Mouse (Mus musculus): ENCODE results near the gene Btnl10. TPM values are rescaled to one million over a fixed set of nuclear protein-coding genes. Genes with fewer than 3 reads are reported as not detected.

Btnl10 gene
- polyA plus RNA-seq, 2 experiments = 9.6 to 18.2 TPM

DNA sequence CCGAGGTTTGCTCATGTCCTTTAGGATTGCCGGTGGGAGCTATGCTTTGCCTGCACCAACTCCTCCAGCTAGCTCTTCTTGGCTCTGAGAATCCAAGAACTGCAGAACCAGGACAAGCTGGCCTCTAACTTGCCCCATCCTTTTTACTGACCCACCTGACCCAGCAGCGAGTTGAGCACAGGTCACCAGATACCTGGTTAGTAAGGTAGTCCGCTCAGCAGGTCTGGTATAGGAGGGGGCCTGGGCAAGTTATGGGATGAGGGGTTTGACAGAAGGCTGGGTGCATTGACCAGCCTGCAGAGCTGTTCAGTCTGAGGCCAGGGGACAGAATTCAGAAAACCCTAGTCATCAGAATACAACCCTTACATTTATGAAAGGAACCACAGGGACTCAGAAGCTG lies 11.3 kb downstream of the Btnl10 start:
- ATAC-seq (ENCODE audit: insufficient read depth) = no peak
- H3K4me1 ChIP-seq (replicated peaks; ENCODE audit: control insufficient read depth in 2 of 2, insufficient read depth in 2 of 2, low read length in 1 of 2) = peaks cover 33 to 34% of the 10 kb centered on the region in 2 experiments
- H3K4me2 ChIP-seq (ENCODE audit: low read depth) = no peak overlapping the region
- H3K36me3 ChIP-seq (replicated peaks; ENCODE audit: control insufficient read depth, insufficient read depth, low read depth) = peaks cover 29% of the 10 kb centered on the region
- H3K9ac ChIP-seq (replicated peaks) = no peak overlapping the region
- no peaks in the 10 kb centered on the region for H3K27me3 ChIP-seq (ENCODE audit: control insufficient read depth, insufficient read depth, low read length)
- H3K9me3 ChIP-seq (ENCODE audit: control insufficient read depth, low read length) = no peaks in the 10 kb centered on the region
- no peak for DNase-seq (ENCODE audit: low read depth in 3 of 3, low spot score in 3 of 3)
- no peak for TF ChIP-seq CTCF (IDR thresholded peaks at IDR 0.05; ENCODE audit: low read depth)
- TF ChIP-seq EP300 (IDR thresholded peaks at IDR 0.05; ENCODE audit: low read depth) = no peak
- WGBS (ENCODE audit: insufficient replicate concordance) = 60% methylated on average over 4 of the region's 4 CpGs
- no peak overlapping the region for H3K4me3 ChIP-seq (ENCODE audit: insufficient read depth in 1 of 2, low read depth in 2 of 2, low read length in 2 of 2)
- peak overlapping the region; percentile 67 for H3K27ac ChIP-seq

DNA sequence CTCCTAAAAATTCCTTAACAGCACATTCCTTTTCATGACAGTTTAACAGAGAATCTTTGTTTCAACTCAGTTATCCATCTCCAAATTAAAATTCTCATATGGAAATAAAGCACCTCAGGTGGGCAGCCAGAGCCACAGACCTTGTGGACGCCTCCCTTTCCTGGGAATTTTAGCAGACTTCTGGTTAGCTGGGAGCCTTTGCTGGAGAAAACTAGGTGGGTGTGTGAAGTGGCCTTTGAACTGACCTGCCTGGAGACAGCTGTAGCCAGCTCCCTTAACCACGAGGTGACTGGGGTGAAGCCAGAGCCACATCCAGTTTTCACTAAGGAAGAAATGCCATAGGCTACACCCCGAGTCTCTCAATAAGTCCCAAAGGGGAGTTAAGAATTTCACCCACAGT lies 11.9 kb downstream of the Btnl10 start:
- H3K9ac ChIP-seq (replicated peaks) = 0 out of 2 replicates have a peak overlapping the region, but pooled peaks have one; percentile 15
- H3K27me3 ChIP-seq (ENCODE audit: control insufficient read depth, insufficient read depth, low read length) = no peaks in the 10 kb centered on the region
- no peak overlapping the region; the same call in 1 of the 2 replicates for H3K4me2 ChIP-seq (ENCODE audit: low read depth)
- DNase-seq (ENCODE audit: low read depth in 3 of 3, low spot score in 3 of 3) (no peak), ATAC-seq (ENCODE audit: insufficient read depth) (no peak)
- 48% methylated on average over 3 of the region's 3 CpGs for WGBS (ENCODE audit: insufficient replicate concordance)
- H3K27ac ChIP-seq = peak overlapping the region; percentile 67
- TF ChIP-seq CTCF (IDR thresholded peaks at IDR 0.05; ENCODE audit: low read depth) = no peak
- no peak for TF ChIP-seq EP300 (IDR thresholded peaks at IDR 0.05; ENCODE audit: low read depth)
- H3K4me1 ChIP-seq (replicated peaks; ENCODE audit: control insufficient read depth in 2 of 2, insufficient read depth in 2 of 2, low read length in 1 of 2) = peaks cover 33 to 34% of the 10 kb centered on the region in 2 experiments
- H3K36me3 ChIP-seq (replicated peaks; ENCODE audit: control insufficient read depth, insufficient read depth, low read depth) = peaks cover 34% of the 10 kb centered on the region
- H3K4me3 ChIP-seq (ENCODE audit: insufficient read depth in 1 of 2, low read depth in 2 of 2, low read length in 2 of 2) = no peak overlapping the region
- H3K9me3 ChIP-seq (ENCODE audit: control insufficient read depth, low read length) = no peaks in the 10 kb centered on the region

DNA sequence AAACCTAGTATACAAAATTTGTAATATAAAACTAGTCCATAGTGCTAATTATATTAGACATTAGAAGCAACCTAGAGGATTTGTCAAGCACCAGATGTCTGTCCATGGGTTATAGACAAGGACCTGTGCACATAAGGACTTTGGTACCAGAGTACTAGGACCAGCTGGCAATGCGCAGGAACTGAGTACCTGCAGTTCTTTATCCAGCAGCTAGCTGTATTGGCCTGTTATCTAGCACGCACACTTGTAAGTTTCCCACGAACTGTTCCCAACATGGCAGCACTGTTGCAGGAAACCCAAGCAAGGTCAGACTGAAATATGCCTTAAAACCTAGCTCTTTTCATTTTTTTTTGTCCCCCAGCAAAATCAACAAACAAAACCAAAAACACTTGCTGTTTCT lies 12.5 kb downstream of the Btnl10 start:
- peaks cover 33 to 34% of the 10 kb centered on the region in 2 experiments for H3K4me1 ChIP-seq (replicated peaks; ENCODE audit: control insufficient read depth in 2 of 2, insufficient read depth in 2 of 2, low read length in 1 of 2)
- no peaks in the 10 kb centered on the region for H3K9me3 ChIP-seq (ENCODE audit: control insufficient read depth, low read length)
- TF ChIP-seq CTCF (IDR thresholded peaks at IDR 0.05; ENCODE audit: low read depth) (peak; percentile 56), EP300 (IDR thresholded peaks at IDR 0.05; ENCODE audit: low read depth) (peak; percentile 45)
- 12% methylated on average over 3 of the region's 3 CpGs for WGBS (ENCODE audit: insufficient replicate concordance)
- H3K4me2 ChIP-seq (ENCODE audit: low read depth) = peak overlapping the region; percentile 8
- no peak for DNase-seq (ENCODE audit: low read depth in 3 of 3, low spot score in 3 of 3)
- peak; percentile 56 for ATAC-seq (ENCODE audit: insufficient read depth)
- peaks cover 37% of the 10 kb centered on the region for H3K36me3 ChIP-seq (replicated peaks; ENCODE audit: control insufficient read depth, insufficient read depth, low read depth)
- H3K9ac ChIP-seq (replicated peaks) = no peak overlapping the region; the same call in 1 of the 2 replicates
- no peak overlapping the region for H3K4me3 ChIP-seq (ENCODE audit: insufficient read depth in 1 of 2, low read depth in 2 of 2, low read length in 2 of 2)
- H3K27me3 ChIP-seq (ENCODE audit: control insufficient read depth, insufficient read depth, low read length) = no peaks in the 10 kb centered on the region
- peak overlapping the region; percentile 67 for H3K27ac ChIP-seq

DNA sequence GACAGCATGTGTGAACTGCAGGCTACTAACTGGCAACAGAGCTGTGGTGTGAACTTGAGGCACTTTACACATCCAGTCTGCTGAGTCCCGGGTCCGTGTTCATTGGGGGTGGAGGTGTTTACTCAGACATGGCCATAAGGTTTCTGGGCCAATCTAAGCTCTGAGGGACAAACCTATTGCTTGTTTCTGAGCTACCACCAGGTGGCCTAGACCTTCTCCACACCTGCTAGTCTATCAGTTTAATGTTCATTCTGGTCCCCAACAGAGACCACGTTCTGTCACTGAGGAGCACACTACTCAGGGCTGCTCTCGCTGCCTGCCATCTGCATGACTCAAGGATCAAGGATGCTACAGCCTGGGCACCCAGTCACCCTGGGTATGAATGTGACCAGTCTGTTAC lies 13.9 kb downstream of the Btnl10 start:
- ATAC-seq (ENCODE audit: insufficient read depth) (no peak), DNase-seq (ENCODE audit: low read depth in 3 of 3, low spot score in 3 of 3) (no peak)
- Histone ChIP-seq H3K36me3 (replicated peaks; ENCODE audit: control insufficient read depth, insufficient read depth, low read depth) (peaks cover 38% of the 10 kb centered on the region), H3K9ac (replicated peaks) (no peak overlapping the region), H3K4me3 (ENCODE audit: insufficient read depth in 1 of 2, low read depth in 2 of 2, low read length in 2 of 2) (no peak overlapping the region), H3K27ac (peak overlapping the region; percentile 67; the same call in 1 of the 2 replicates), H3K9me3 (ENCODE audit: control insufficient read depth, low read length) (no peaks in the 10 kb centered on the region), H3K27me3 (ENCODE audit: control insufficient read depth, insufficient read depth, low read length) (no peaks in the 10 kb centered on the region), H3K4me1 (replicated peaks; ENCODE audit: control insufficient read depth in 2 of 2, insufficient read depth in 2 of 2, low read length in 1 of 2) (peaks cover 33 to 34% of the 10 kb centered on the region in 2 experiments), H3K4me2 (ENCODE audit: low read depth) (no peak overlapping the region)
- WGBS (ENCODE audit: insufficient replicate concordance) = 74% methylated on average over 4 of the region's 4 CpGs
- TF ChIP-seq CTCF (IDR thresholded peaks at IDR 0.05; ENCODE audit: low read depth) (peak; percentile 60), EP300 (IDR thresholded peaks at IDR 0.05; ENCODE audit: low read depth) (no peak)

DNA sequence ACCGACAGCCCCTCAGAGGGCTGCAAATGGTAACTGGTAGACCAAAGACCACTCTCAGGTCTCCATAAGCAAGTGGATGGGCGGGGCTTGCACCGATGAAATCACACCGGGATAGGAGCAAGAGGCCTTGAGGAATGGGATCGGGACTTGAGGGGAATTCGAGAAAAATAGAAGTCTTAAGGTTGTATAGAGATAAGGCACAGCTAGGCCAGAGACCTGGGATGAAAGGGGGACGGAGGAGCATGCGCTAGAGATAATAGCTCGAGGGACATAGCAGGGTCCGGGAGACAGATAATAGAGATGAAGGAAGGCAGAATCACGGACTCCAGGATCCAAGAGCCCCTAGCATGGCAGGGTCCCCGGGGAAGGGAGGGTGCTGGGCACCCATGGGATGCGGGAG lies 20.2 kb downstream of the Btnl10 start:
- Histone ChIP-seq H3K4me1 (replicated peaks; ENCODE audit: control insufficient read depth in 2 of 2, insufficient read depth in 2 of 2, low read length in 1 of 2) (peaks cover 9 to 14% of the 10 kb centered on the region in 2 experiments), H3K4me3 (ENCODE audit: insufficient read depth in 1 of 2, low read depth in 2 of 2, low read length in 2 of 2) (peak overlapping the region; percentile 74 to 84), H3K9ac (replicated peaks) (peak overlapping the region; percentile 87), H3K4me2 (ENCODE audit: low read depth) (peak overlapping the region; percentile 93), H3K36me3 (replicated peaks; ENCODE audit: control insufficient read depth, insufficient read depth, low read depth) (peaks cover 23% of the 10 kb centered on the region), H3K9me3 (ENCODE audit: control insufficient read depth, low read length) (no peaks in the 10 kb centered on the region), H3K27ac (peak overlapping the region; percentile 83; the same call in 1 of the 2 replicates), H3K27me3 (ENCODE audit: control insufficient read depth, insufficient read depth, low read length) (no peaks in the 10 kb centered on the region; the same call in 1 of the 2 replicates)
- ATAC-seq (ENCODE audit: insufficient read depth) (peak; percentile 25; the same call in 1 of the 2 replicates), DNase-seq (ENCODE audit: low read depth in 3 of 3, low spot score in 3 of 3) (no peak)
- no peak for TF ChIP-seq EP300 (IDR thresholded peaks at IDR 0.05; ENCODE audit: low read depth)
- TF ChIP-seq CTCF (IDR thresholded peaks at IDR 0.05; ENCODE audit: low read depth) = no peak
- 3% methylated on average over 13 of the region's 13 CpGs for WGBS (ENCODE audit: insufficient replicate concordance)
